Mouse (Mus musculus) spleen, adult 2 months (tissue): ENCODE measurements at regions not wholly inside any gene's neighbourhood (a gene's known extent, or its start where the extent isn't known, plus 50 kb on each side); places are given as distances from the start of the nearest gene placed in this dataset.

ENCODE experiments used
- CTCF ChIP-seq: fragments of 200-500 bp; IDR thresholded peaks from 2 replicates; pipeline ENCODE4 v1.5.1; 2011; ENCODE audit warnings: mild to moderate bottlenecking, inconsistent platforms; ENCODE audit not compliant: insufficient read depth, insufficient read length, insufficient replicate concordance; ENCODE audit errors: extremely low read depth
- POLR2A ChIP-seq: fragments of 200-500 bp; IDR thresholded peaks from 2 replicates; pipeline ENCODE4 v1.6.1; 2011; ENCODE audit warnings: low read depth, low read length, inconsistent platforms

DNA sequence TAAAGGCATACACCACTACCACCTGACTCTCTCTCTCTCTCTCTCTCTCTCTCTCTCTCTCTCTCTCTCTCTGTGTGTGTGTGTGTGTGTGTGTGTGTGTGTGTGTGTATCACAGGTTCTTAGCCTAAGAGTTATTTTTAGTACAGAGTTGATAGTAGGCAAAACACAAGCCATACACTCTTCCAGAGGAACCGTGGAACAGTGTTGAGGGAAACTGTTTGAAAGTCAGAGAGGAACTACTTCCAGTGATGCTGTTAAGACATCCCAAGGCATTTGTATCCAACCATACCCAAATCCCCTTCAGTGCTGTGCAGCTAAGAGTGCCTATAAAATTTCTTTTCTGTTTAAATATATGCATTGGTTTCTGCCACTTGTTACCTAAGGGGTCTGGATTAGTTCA, 68.3 kb upstream of the Akap13 start:
- TF ChIP-seq CTCF (no peak), POLR2A (no peak)
